Mouse (Mus musculus) megakaryocyte, embryonic 14.5 days (primary cell): ENCODE data around the gene Rilpl1. TPM values are rescaled to one million over a fixed set of nuclear protein-coding genes. Genes with fewer than 3 reads are reported as not detected.
"Not testable (repeated sequence)": the region's sequence is repeated elsewhere in the genome, so short reads cannot be mapped to it uniquely, and the experiment has no call there.

Experiments
- H3K27me3 ChIP-seq: replicated peaks from 2 replicates; pipeline ENCODE3; 2012; ENCODE audit warnings: inconsistent platforms
- H3K36me3 ChIP-seq: replicated peaks from 2 replicates; pipeline ENCODE3; 2012; ENCODE audit warnings: low read length, inconsistent platforms, mixed read lengths
- H3K4me1 ChIP-seq: 2 replicates; pipeline ENCODE4 v1.6.1; 2012; ENCODE audit warnings: inconsistent platforms
- H3K4me3 ChIP-seq: replicated peaks from 2 replicates; pipeline ENCODE3; 2012; ENCODE audit warnings: moderate library complexity, mild to moderate bottlenecking, inconsistent platforms
- H3K9me3 ChIP-seq: 2 replicates; pipeline ENCODE4 v1.6.1; 2012; ENCODE audit warnings: inconsistent platforms
- FLI1 ChIP-seq: IDR thresholded peaks from 2 replicates; pipeline ENCODE4 v1.6.1; 2012; ENCODE audit warnings: low read length, inconsistent platforms, mixed read lengths
- GATA1 ChIP-seq: IDR thresholded peaks from 3 replicates; pipeline ENCODE4 v1.6.1; 2012; ENCODE audit warnings: mixed read lengths, low read length, inconsistent platforms, borderline replicate concordance
- polyA plus RNA-seq: library from polyadenylated mRNA; stranded (reverse); fragments of >175 nt; gene quantifications from 2 replicates; pipeline ENCODE4 v1.2.3, GENCODE M21; 2012; ENCODE audit warnings: low replicate concordance; ENCODE audit not compliant: insufficient read depth

The Rilpl1 gene
- polyA plus RNA-seq: 0.75 and 11.4 TPM in 2 replicates

- Histone ChIP-seq H3K9me3 (no peaks in the 10 kb centered on the region), H3K4me1 (peaks cover 60% of the 10 kb centered on the region), H3K36me3 (no peaks in the 10 kb centered on the region), H3K4me3 (peak within 1 kb of the TSS; percentile 97), H3K27me3 (peaks cover 56% of the 10 kb centered on the region)
- TF ChIP-seq FLI1 (no peak), GATA1 (no peak)
These were observed at the start of gene Rilpl1 for GRCm38 (mm10) chr5:124530655-124531582. Gene Rilpl1 (minus strand): TSS chr5:124531391.

- Histone ChIP-seq H3K27me3 (no peaks in the 10 kb centered on the region), H3K4me1 (peaks cover 72% of the 10 kb centered on the region), H3K9me3 (no peaks in the 10 kb centered on the region), H3K36me3 (peaks cover 57% of the 10 kb centered on the region), H3K4me3 (peak within 1 kb of the TSS; percentile 97)
- TF ChIP-seq GATA1 (no peak), FLI1 (peak; percentile 57; the same call in 1 of the 2 replicates)
These were observed 47.6 kb upstream of the Rilpl1 start, which contains the start of the genes Eif2b1 and Gtf2h3 for GRCm38 (mm10) chr5:124578633-124579317. Gene Eif2b1 (minus strand): TSS chr5:124579131. Gene Gtf2h3 (plus strand): TSS chr5:124579140.

- Histone ChIP-seq H3K4me1 (peaks cover 49% of the 10 kb centered on the region), H3K9me3 (no peaks in the 10 kb centered on the region), H3K4me3 (no peak overlapping the region), H3K36me3 (peaks cover 72% of the 10 kb centered on the region), H3K27me3 (no peaks in the 10 kb centered on the region)
- TF ChIP-seq GATA1 (no peak), FLI1 (no peak)
These were observed 44.3 kb upstream of the Rilpl1 start for GRCm38 (mm10) chr5:124575467-124575866.

GRCm38 (mm10) chr5:124571068-124571467 is 39.9 kb upstream of the Rilpl1 start:
- Histone ChIP-seq H3K36me3 (peaks cover 100% of the 10 kb centered on the region), H3K4me3 (no peak overlapping the region), H3K9me3 (no peaks in the 10 kb centered on the region), H3K27me3 (no peaks in the 10 kb centered on the region), H3K4me1 (peaks cover 16% of the 10 kb centered on the region)
- TF ChIP-seq FLI1 (no peak), GATA1 (no peak)

GRCm38 (mm10) chr5:124555145-124555544 is 24.0 kb upstream of the Rilpl1 start:
- Histone ChIP-seq H3K27me3 (no peaks in the 10 kb centered on the region), H3K4me3 (no peak overlapping the region), H3K36me3 (peaks cover 65% of the 10 kb centered on the region), H3K4me1 (peaks cover 37% of the 10 kb centered on the region), H3K9me3 (no peaks in the 10 kb centered on the region)
- no peak for TF ChIP-seq GATA1
- no peak for TF ChIP-seq FLI1

- Histone ChIP-seq H3K9me3 (no peaks in the 10 kb centered on the region), H3K4me3 (no peak overlapping the region), H3K36me3 (peaks cover 54% of the 10 kb centered on the region), H3K4me1 (peaks cover 37% of the 10 kb centered on the region), H3K27me3 (no peaks in the 10 kb centered on the region)
- TF ChIP-seq FLI1 (no peak), GATA1 (no peak)
These were observed 22.4 kb upstream of the Rilpl1 start for GRCm38 (mm10) chr5:124553607-124554006.

GRCm38 (mm10) chr5:124552558-124553307 is 21.5 kb upstream of the Rilpl1 start, which contains the start of gene Ddx55:
Gene Ddx55 (plus strand): TSS chr5:124552864.
- Histone ChIP-seq H3K27me3 (no peaks in the 10 kb centered on the region), H3K36me3 (peaks cover 54% of the 10 kb centered on the region), H3K4me1 (peaks cover 37% of the 10 kb centered on the region), H3K4me3 (peak within 1 kb of the TSS; percentile 96), H3K9me3 (no peaks in the 10 kb centered on the region)
- TF ChIP-seq GATA1 (no peak), FLI1 (peak; percentile 42; the same call in 1 of the 2 replicates)

GRCm38 (mm10) chr5:124552094-124552472 is 20.9 kb upstream of the Rilpl1 start:
- TF ChIP-seq GATA1: no peak
- peak overlapping the region; percentile 96 for H3K4me3 ChIP-seq
- peaks cover 53% of the 10 kb centered on the region for H3K36me3 ChIP-seq

GRCm38 (mm10) chr5:124551349-124552093 is 20.3 kb upstream of the Rilpl1 start:
- not testable (repeated sequence) for H3K27me3 ChIP-seq, H3K9me3 ChIP-seq
- Histone ChIP-seq H3K36me3 (peaks cover 53% of the 10 kb centered on the region), H3K4me1 (peaks cover 37% of the 10 kb centered on the region), H3K4me3 (peak overlapping the region; percentile 96)

More at GRCm38 (mm10) chr5:124552094-124552472, 20.9 kb upstream of the Rilpl1 start:
- peaks cover 37% of the 10 kb centered on the region for H3K4me1 ChIP-seq
- H3K9me3 ChIP-seq: no peaks in the 10 kb centered on the region
- H3K27me3 ChIP-seq: no peaks in the 10 kb centered on the region

GRCm38 (mm10) chr5:124550737-124551136 is 19.5 kb upstream of the Rilpl1 start:
- not testable (repeated sequence) for H3K9me3 ChIP-seq, H3K27me3 ChIP-seq, H3K4me3 ChIP-seq
- peaks cover 43% of the 10 kb centered on the region for H3K4me1 ChIP-seq
- peaks cover 53% of the 10 kb centered on the region for H3K36me3 ChIP-seq
